ENCODE assay signal across 17 mouse cellular contexts in genomic region chr19:27210991-27211390, GRCm38 (mm10). TPM values are rescaled to one million over a fixed set of nuclear protein-coding genes. Genes with fewer than 3 reads are reported as not detected.
DNase-seq lines count a peak whose midpoint lies in the region; ATAC-seq and TF ChIP-seq lines count a peak whose summit lies in the region.
"Had no signal": no experiment of that assay in that cellular context is flagged by ENCODE, and none has a peak within 500 bp of the region (broad histone marks: within the 10 kb centered on the region; RNA-seq: fewer than 3 reads in every experiment).

No protein-coding gene starts in this region.

- peak; percentile 98 for TF ChIP-seq EP300 in heart, adult 2 months (IDR thresholded peaks at IDR 0.05; ENCODE audit: insufficient read depth, low read depth, low read length)

- H3K4me2 ChIP-seq in heart, embryonic 12.5 days = no peak overlapping the region
- H3K4me2 ChIP-seq: embryonic facial prominence, embryonic 13.5 days; lung, embryonic 15.5 days; neural tube, embryonic 15.5 days; stomach, embryonic 15.5 days had no signal

- peak; percentile 42 to 78 for DNase-seq in heart, adult 2 months
- peak; percentile 20 for DNase-seq in brain, embryonic 14.5 days (ENCODE audit: low read depth)
- DNase-seq in cerebellum, adult 18-20 months = peak; percentile 36 to 39
- peak; percentile 78 for DNase-seq in heart, adult 9 months (ENCODE audit: low spot score in 2 of 2)
- no peak for DNase-seq in adrenal gland, adult 2 months
- DNase-seq in urinary bladder, adult 2 months (ENCODE audit: low spot score) = no peak
- no peak for DNase-seq in frontal cortex, postnatal 25 days (ENCODE audit: low spot score in 2 of 2)
- DNase-seq: kidney, adult 11 months; kidney, postnatal 4 days; thymus, postnatal 36 days had no signal

- ATAC-seq in heart, embryonic 12.5 days (ENCODE audit: insufficient number of reproducible peaks, low FRiP score) = no peak
- ATAC-seq: CD4-positive, CD25-positive, alpha-beta regulatory T cell, adult 4 months had no signal

- H3K36me3 ChIP-seq in heart, adult 2 months (ENCODE audit: control insufficient read depth, insufficient read depth, low read length) = no peaks in the 10 kb centered on the region
- H3K36me3 ChIP-seq in heart, embryonic 12.5 days = no peaks in the 10 kb centered on the region
- H3K36me3 ChIP-seq: embryonic facial prominence, embryonic 13.5 days; lung, embryonic 15.5 days; neural tube, embryonic 15.5 days; stomach, embryonic 15.5 days had no signal

- no peaks in the 10 kb centered on the region for H3K27me3 ChIP-seq in heart, adult 2 months (ENCODE audit: control insufficient read depth, insufficient read depth, low read length)
- H3K27me3 ChIP-seq in heart, embryonic 12.5 days (replicated peaks) = peaks cover 23% of the 10 kb centered on the region
- H3K27me3 ChIP-seq: neural tube, embryonic 15.5 days had no signal

- H3K4me3 ChIP-seq in heart, adult 2 months = no peak overlapping the region
- H3K4me3 ChIP-seq in heart, embryonic 12.5 days = no peak overlapping the region
- H3K4me3 ChIP-seq: embryonic facial prominence, embryonic 13.5 days; lung, embryonic 15.5 days; neural tube, embryonic 15.5 days; stomach, embryonic 15.5 days had no signal

- peak overlapping the region; percentile 74 for H3K27ac ChIP-seq in heart, adult 2 months
- no peak overlapping the region for H3K27ac ChIP-seq in heart, embryonic 12.5 days (ENCODE audit: poor library complexity, severe bottlenecking)
- H3K27ac ChIP-seq: embryonic facial prominence, embryonic 13.5 days; lung, embryonic 15.5 days; neural tube, embryonic 15.5 days; stomach, embryonic 15.5 days had no signal

- intact Hi-C loops in heart, adult 2 months (cut with DNase I) = loop anchor here (2.0 to 10.0 kb wide), 3 partner anchors 32 to 204 kb away; no protein-coding TSS in a partner anchor

- peak; percentile 9; the same call in 1 of the 2 replicates for TF ChIP-seq POLR2A in heart, adult 2 months (IDR thresholded peaks at IDR 0.05; ENCODE audit: insufficient read depth, low read depth, low read length)
- TF ChIP-seq POLR2A in brain, embryonic 14.5 days (IDR thresholded peaks at IDR 0.05; ENCODE audit: borderline replicate concordance, extremely low read depth, insufficient read depth, insufficient read length, poor library complexity, severe bottlenecking) = no peak

- H3K9ac ChIP-seq in heart, adult 2 months (ENCODE audit: low read depth, low read length) = no peak overlapping the region
- H3K9ac ChIP-seq in heart, embryonic 12.5 days = no peak overlapping the region
- H3K9ac ChIP-seq: embryonic facial prominence, embryonic 13.5 days; lung, embryonic 15.5 days; neural tube, embryonic 15.5 days; stomach, embryonic 15.5 days had no signal

- H3K79me2 ChIP-seq in heart, adult 2 months (replicated peaks; ENCODE audit: control insufficient read depth, insufficient read depth, low read length) = no peaks in the 10 kb centered on the region

- 53% methylated on average over 2 of the region's 2 CpGs for WGBS in heart, adult 2 months
- 55% methylated on average over 2 of the region's 2 CpGs for WGBS in heart, embryonic 12.5 days

- no peaks in the 10 kb centered on the region for H3K9me3 ChIP-seq in heart, embryonic 12.5 days (replicated peaks)
- H3K9me3 ChIP-seq: embryonic facial prominence, embryonic 13.5 days; lung, embryonic 15.5 days; neural tube, embryonic 15.5 days; stomach, embryonic 15.5 days had no signal

- H3K4me1 ChIP-seq in heart, adult 2 months (ENCODE audit: control insufficient read depth, insufficient read depth, low read length) = no peaks in the 10 kb centered on the region
- no peaks in the 10 kb centered on the region for H3K4me1 ChIP-seq in heart, embryonic 12.5 days (replicated peaks)
- H3K4me1 ChIP-seq: lung, embryonic 15.5 days; stomach, embryonic 15.5 days had no signal

- no peak for TF ChIP-seq CTCF in heart, adult 2 months (IDR thresholded peaks at IDR 0.05)
- no peak for TF ChIP-seq CTCF in brain, embryonic 14.5 days (IDR thresholded peaks at IDR 0.05; ENCODE audit: borderline replicate concordance, extremely low read depth, insufficient read depth, insufficient read length)

RNA-seq across cellular contexts. Expression of gene Vldlr, which starts 5.3 kb away (rescaled TPM):
- 100 to 1,000 TPM; 211 to 261 TPM for total RNA-seq in heart, adult 2 months (2021)
- polyA plus RNA-seq in heart, adult 2 months (2012; rRNA removed) = 72.6 and 125 TPM in 2 replicates
- 21.9 and 23.7 TPM in 2 replicates for polyA plus RNA-seq in heart, embryonic 12.5 days (2016; fragmentation: Nextera tagmentation; extraction: Ambion mirVana)
- polyA plus RNA-seq in brain, embryonic 14.5 days (2012; rRNA removed) = 26.5 and 29.5 TPM in 2 replicates
- 10 to 100 TPM; 18.5 to 35.4 TPM for total RNA-seq in adrenal gland, adult 2 months (2021)
- polyA plus RNA-seq in adrenal gland, adult 2 months (2012; rRNA removed) = 38.0 and 41.0 TPM in 2 replicates
- 14.2 and 16.0 TPM in 2 replicates for polyA plus RNA-seq in urinary bladder, adult 2 months (2012; rRNA removed)
- total RNA-seq: megakaryocyte, adult 5-6 weeks had no signal
- polyA plus RNA-seq: CD4-positive, CD25-positive, alpha-beta regulatory T cell, adult 4 months had no signal

Comparison
In these comparisons a context has a peak if more than half of its experiments do, and no peak if none do; other contexts are left out.
1. DNase-seq: peak in heart, adult 2 months (2 of 2), brain, embryonic 14.5 days (single experiment), cerebellum, adult 18-20 months (2 of 2) and heart, adult 9 months (2 of 2); none in adrenal gland, adult 2 months (single experiment), urinary bladder, adult 2 months (single experiment) and frontal cortex, postnatal 25 days (0 of 2).